Mouse (Mus musculus): ENCODE data around the gene Ctnnbl1. TPM values are rescaled to one million over a fixed set of nuclear protein-coding genes. Genes with fewer than 3 reads are reported as not detected.

Ctnnbl1 gene
- polyA plus RNA-seq, 2 experiments from 2014 or later, result 71.0 to 71.9 TPM

GRCm38 (mm10) chr2:157795627-157796423 is 58.6 kb downstream of the Ctnnbl1 start:
- no peak for ATAC-seq

DNA sequence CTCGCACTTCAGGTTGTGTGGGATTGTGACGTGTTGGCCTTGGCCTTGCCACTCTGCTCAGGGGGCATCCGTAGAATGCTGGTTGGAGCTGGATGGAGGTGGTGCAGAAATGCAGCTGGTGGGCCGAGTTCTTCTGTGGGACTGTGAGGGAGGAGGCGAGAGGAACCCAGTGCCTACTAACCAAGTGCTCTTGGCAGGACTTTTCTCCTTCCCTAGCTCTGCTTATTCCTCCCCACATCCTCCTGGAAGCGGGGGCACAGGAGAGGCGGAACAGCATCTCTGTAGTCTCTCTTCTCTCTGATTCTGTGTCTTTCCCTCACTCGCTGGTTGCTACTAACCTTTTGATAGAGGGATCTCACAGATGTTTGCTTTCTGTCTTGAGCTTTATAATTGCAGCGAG is 62.3 kb downstream of the Ctnnbl1 start:
- no peak for ATAC-seq

GRCm38 (mm10) chr2:157800288-157800687 is 63.1 kb downstream of the Ctnnbl1 start:
- ATAC-seq, result no peak

DNA sequence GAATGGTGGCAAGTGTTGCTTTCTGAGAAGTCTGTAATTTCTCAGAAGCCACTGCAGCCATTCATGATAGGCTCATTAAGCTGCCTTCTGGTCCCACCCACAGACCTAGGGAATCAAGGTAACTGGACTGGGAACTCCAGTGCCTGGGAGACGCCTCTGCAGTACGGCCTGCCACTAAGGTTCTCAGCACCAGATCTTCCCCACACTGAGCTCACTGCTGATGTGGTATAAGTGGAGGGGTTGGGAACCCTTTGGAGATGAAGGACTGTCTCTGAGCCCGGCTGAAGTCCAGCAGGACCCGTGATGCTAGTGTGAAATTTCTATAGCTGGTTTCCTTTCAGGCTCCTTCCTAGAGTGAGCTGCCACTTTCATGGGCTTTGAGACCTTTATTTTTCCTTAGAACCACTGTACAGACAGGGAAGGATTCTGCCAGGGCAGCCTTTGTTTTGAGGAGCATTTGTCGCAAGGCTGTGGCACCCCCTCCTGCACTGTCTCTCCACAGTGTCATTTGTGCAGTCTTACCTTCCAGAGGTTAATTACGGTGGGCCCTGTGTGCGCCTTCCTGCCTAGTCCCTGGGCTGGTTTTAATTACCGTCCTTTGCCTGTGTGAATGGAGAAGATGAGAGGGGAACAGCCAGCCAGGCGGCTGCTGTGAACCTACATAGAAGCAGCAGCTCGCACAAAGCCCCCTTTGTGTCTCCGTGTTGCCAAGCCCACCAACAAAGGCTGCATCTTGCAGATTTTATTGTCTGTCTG is 63.7 kb downstream of the Ctnnbl1 start:
- ATAC-seq, result no peak

DNA sequence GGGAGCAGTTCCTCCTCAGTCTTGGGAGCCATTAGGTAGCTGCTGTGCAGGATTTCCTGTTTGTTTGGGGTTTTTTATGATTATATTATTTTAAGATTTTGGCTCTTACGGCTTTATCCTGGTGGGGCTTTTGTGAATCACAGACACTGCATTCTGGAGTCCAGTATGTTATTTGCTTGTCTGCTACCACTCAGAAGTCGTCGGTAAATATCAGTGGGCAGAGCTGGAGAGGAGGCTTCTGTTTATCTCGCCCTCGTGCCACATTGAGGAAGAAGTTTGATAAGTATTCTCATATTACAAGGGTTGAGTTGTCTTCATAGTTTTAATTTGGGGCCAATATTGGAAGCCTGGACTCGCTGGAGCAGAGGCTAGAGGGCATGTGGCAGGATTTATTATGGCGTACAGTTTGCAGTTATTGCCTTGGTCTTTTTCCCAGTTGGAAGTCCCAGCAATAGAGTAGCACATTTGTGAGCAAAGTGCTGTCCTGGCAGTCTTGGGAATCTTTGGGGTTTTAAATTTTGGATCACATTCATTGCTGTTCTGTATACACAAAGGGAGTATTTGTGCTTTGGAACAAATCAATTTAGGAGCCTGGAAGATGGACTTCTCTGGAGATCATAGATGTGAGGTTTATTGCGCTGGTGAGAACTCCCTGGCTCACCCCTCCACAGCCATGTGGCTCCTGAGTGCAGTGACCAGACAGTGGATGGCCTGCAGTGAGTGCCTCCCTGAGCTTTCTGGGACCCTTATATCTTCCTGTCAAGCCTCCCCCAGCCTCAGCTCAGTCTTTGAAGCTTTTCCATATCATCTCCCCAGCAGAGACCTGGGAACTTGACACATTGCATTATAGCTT is 64.5 kb downstream of the Ctnnbl1 start:
- no peak for ATAC-seq

- no peak for ATAC-seq
Measured at GRCm38 (mm10) chr2:157802666-157803065, 65.5 kb downstream of the Ctnnbl1 start.

GRCm38 (mm10) chr2:157804388-157804787 is 67.2 kb downstream of the Ctnnbl1 start:
- no peak for ATAC-seq

GRCm38 (mm10) chr2:157805091-157805490 is 67.9 kb downstream of the Ctnnbl1 start:
- ATAC-seq, result no peak

- no peak for ATAC-seq
Measured at GRCm38 (mm10) chr2:157807076-157807475, 69.9 kb downstream of the Ctnnbl1 start.

DNA sequence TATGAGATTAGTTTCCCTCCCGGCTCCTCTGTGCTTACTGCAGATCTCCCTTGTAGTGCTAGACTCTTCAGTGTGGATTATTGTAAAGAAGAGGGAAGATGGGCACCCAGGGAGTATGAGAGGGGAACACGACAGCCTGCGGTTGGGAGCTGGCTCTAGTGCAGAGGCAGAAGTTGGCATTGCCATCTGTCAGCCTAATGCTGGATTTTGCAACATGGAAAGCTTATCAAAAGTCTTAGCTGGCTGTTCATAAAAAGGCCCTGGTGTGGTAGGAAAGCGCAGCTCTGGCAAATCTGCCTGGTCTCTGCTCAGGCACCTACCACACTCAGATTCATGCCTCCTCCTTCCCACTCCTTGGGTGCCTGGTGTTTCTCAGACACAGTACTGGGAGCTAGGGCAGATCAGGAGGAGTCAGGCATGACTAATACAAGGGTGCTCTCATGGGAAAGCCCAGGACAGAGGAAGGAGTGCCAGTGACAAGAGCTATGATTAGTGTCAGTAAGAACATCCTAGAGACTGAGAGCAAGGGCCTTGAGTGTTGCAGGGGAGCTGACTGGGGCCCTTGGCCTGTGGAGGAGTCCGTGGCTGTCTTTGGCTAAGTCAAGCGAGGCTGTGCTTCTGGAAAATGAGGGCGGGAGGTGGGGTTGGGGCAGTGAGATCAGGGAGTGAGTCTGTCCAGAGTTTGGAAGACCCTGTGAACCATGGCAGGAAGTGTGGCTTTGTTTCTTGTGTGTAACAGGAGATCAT is 70.6 kb downstream of the Ctnnbl1 start:
- no peak for ATAC-seq

DNA sequence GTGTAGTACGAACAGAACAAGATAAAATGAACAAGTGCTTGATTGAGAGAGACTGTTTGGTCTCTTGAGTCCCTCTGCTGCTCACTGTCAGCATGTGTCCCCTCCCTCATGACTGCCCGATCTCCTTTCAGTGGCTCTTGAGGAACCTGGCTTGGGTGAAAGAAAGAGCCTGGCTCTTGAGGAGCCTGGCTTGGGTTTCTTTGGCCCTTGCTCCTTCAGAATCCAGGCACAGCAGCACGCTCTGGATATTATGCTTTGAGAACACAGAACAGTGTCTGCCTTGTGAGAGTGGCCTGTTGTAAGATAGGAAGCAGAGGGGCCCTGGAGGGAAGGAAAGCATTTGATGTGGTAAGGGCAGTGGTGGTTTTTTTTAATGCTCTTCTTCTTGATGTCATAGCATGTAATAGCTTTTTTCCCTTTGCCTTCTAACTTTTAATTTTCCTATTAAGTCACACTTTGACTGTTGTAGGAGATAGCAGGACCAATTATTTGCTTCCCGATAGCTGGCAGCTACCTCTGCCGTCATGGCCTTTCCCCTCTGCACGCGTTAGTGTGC is 71.2 kb downstream of the Ctnnbl1 start:
- ATAC-seq, result no peak

GRCm38 (mm10) chr2:157809341-157809740 is 72.1 kb downstream of the Ctnnbl1 start:
- no peak for ATAC-seq

DNA sequence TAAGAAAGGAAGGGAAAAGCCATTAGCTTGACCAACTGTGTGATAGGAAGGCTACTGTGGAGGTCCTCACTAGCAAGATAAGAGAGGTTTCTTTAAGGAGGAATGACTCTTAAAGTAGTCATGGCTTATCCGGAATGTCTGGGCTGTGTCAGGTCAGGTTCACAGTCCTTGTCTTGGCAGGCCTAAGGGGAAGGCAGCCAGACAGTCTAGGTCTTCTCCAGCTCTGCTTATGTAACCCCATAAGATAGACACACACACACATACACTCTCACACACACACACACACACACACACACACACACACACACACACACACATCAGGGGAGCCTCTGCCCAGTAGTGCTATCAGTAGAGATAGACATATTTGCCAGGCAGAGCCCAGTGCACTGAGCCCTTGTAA is 73.5 kb downstream of the Ctnnbl1 start:
- ATAC-seq, result no peak

DNA sequence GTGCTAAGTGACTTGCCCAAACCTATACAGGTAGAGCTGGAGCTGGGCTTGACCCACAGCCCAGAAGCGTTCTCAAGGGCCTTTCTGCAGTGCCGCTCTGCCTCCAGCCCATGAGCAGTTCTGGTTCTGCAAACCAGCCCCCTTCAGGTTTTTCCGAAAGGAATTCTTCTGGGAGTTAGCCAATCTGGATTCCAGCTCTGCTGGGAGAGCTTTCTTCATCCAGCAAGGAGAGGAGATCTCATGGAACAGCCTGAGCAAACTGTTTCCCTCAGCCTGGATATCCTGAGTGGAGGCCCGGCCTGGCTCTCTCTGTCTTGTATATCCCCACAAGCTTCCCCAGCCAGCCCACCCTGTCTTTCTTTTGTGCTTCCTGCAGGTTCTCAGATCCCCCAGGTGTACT is 75.9 kb downstream of the Ctnnbl1 start:
- ATAC-seq, result no peak

DNA sequence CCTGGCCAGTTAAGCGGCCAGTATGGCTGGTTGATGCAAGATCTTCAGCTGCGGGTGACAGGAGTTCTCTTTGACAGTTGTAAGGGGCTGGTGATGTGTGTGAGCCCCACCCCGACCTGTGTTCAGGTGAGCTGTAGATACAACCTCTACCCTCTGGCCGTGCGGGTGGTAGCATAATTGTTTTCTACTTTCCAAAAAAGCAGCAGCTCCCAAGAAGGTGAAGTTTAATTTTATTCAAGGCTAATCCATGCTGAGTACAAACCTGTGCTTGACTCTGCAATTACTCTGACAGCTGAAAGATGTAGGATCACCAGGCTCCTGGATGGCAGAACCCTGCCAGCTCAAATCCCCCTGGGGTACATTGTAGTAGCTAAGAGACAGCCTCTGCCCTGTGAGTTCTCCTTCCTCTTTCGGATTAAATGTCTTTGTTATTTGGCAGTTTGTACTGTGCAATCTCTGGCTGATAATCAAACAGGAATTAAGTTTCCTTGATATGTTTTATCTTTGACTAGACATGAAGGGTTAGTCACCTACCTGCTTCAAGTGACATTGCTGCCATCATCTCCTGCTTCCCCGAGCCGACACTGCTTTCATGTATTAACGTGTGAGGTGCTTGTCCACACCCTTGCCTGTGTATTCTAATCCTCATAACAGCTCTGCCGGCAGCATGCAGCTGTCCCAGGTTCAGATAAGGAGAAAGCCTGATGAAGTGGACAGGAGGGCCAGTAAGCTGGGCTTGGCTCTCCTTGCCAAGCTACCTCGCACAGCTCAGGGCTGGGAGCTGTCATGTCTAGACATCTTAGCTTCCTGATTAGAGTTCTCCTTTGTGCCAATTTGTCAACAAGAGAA is 77.1 kb downstream of the Ctnnbl1 start:
- ATAC-seq, result no peak

DNA sequence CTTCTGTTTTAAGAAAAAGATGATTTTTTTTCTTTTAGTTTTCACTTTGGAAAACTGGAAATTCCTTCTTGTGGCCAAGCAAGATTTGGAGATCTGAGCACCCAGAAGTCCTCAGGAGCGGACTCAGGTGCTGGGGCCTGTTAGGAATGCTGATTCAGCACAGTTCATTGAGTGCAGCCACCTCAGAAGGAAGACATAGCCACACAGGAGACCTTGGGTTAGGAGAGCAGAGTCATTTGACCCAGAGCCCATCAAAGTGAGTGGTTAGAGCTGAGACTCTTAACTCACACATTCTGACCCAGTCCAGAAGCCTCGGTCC is 77.7 kb downstream of the Ctnnbl1 start:
- ATAC-seq, result no peak

GRCm38 (mm10) chr2:157817672-157818071 is 80.5 kb downstream of the Ctnnbl1 start:
- no peak for ATAC-seq

- ATAC-seq, result no peak
Measured at GRCm38 (mm10) chr2:157818576-157819320, 81.5 kb downstream of the Ctnnbl1 start.

DNA sequence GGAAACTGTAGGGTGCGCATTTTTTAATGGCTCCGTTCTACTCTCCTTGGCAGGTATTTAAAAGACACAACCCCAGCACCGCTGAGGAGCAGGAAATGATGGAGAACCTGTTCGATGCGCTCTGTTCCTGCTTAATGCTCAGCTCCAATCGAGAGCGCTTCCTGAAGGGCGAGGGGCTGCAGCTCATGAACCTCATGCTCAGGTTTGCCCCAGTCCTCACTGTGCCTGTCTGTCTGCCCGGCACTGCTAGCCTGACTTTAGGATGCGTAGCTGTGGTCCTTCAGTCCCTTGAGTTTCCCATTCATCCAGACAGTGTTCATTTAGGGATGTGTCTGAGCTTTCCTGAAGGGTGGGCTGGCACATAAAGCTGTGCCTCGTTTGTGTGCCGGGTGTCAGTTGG is 82.2 kb downstream of the Ctnnbl1 start:
- no peak for ATAC-seq

- no peak for ATAC-seq
Measured at GRCm38 (mm10) chr2:157821259-157821658, 84.1 kb downstream of the Ctnnbl1 start.

All from CD4-positive, CD25-positive, alpha-beta regulatory T cell, adult 4 months (primary cell).